In genomic region chr1:193590301-193590829, GRCm38 (mm10) we compare ENCODE assay signal across 18 mouse cellular contexts.
DNase-seq lines count a peak whose midpoint lies in the region; ATAC-seq and TF ChIP-seq lines count a peak whose summit lies in the region.
"Had no signal": no experiment of that assay in that cellular context is flagged by ENCODE, and none has a peak within 500 bp of the region (broad histone marks: within the 10 kb centered on the region; RNA-seq: fewer than 3 reads in every experiment).

No protein-coding gene starts in this region.

- ATAC-seq in midbrain, postnatal 0 days (ENCODE audit: low FRiP score): no peak
- ATAC-seq in embryonic facial prominence, embryonic 15.5 days (ENCODE audit: insufficient number of reproducible peaks, low FRiP score, low TSS enrichment, low read depth): peak; percentile 56; the same call in 1 of the 2 replicates
- 0 out of 2 replicates have a peak, but pooled peaks have one; percentile 44 for ATAC-seq in midbrain, embryonic 12.5 days (ENCODE audit: low FRiP score, low read depth)

- 16% methylated on average over 5 of the region's 5 CpGs for WGBS in midbrain, embryonic 10.5 days
- WGBS in midbrain, postnatal 0 days: 13% methylated on average over 5 of the region's 5 CpGs
- 15% methylated on average over 5 of the region's 5 CpGs for WGBS in embryonic facial prominence, embryonic 15.5 days
- WGBS in midbrain, embryonic 12.5 days: 12% methylated on average over 5 of the region's 5 CpGs
- WGBS in kidney, adult 2 months: 60% methylated on average over 5 of the region's 5 CpGs

- no peaks in the 10 kb centered on the region for H3K36me3 ChIP-seq in midbrain, embryonic 10.5 days
- H3K36me3 ChIP-seq in midbrain, postnatal 0 days (ENCODE audit: insufficient read depth, low read length): no peaks in the 10 kb centered on the region
- H3K36me3 ChIP-seq in embryonic facial prominence, embryonic 15.5 days: no peaks in the 10 kb centered on the region
- no peaks in the 10 kb centered on the region for H3K36me3 ChIP-seq in midbrain, embryonic 12.5 days
- no peaks in the 10 kb centered on the region for H3K36me3 ChIP-seq in kidney, adult 2 months (ENCODE audit: control insufficient read depth, insufficient read depth, low read length)
- H3K36me3 ChIP-seq: G1E; heart, embryonic 10.5 days had no signal

- peaks cover 3% of the 10 kb centered on the region; the same call in 1 of the 2 replicates for H3K27me3 ChIP-seq in midbrain, embryonic 10.5 days (ENCODE audit: low read depth, poor library complexity, severe bottlenecking)
- H3K27me3 ChIP-seq in midbrain, postnatal 0 days (ENCODE audit: insufficient read depth, low read length): no peaks in the 10 kb centered on the region
- H3K27me3 ChIP-seq in embryonic facial prominence, embryonic 15.5 days: no peaks in the 10 kb centered on the region
- no peaks in the 10 kb centered on the region for H3K27me3 ChIP-seq in midbrain, embryonic 12.5 days
- no peaks in the 10 kb centered on the region for H3K27me3 ChIP-seq in kidney, adult 2 months (replicated peaks; ENCODE audit: control insufficient read depth, insufficient read depth, low read length)

- H3K4me3 ChIP-seq in midbrain, embryonic 10.5 days: no peak overlapping the region
- no peak overlapping the region for H3K4me3 ChIP-seq in midbrain, postnatal 0 days (ENCODE audit: low read depth, low read length)
- H3K4me3 ChIP-seq in embryonic facial prominence, embryonic 15.5 days (replicated peaks): no peak overlapping the region
- H3K4me3 ChIP-seq in midbrain, embryonic 12.5 days: no peak overlapping the region
- no peak overlapping the region for H3K4me3 ChIP-seq in kidney, adult 2 months (ENCODE audit: insufficient read depth, low read depth, low read length)
- H3K4me3 ChIP-seq: heart, embryonic 10.5 days; myocyte had no signal

- H3K27ac ChIP-seq in midbrain, embryonic 10.5 days (replicated peaks): peak overlapping the region; percentile 38
- no peak overlapping the region for H3K27ac ChIP-seq in midbrain, postnatal 0 days (ENCODE audit: low read depth, low read length)
- 0 out of 2 replicates have a peak overlapping the region, but pooled peaks have one; percentile 19 for H3K27ac ChIP-seq in embryonic facial prominence, embryonic 15.5 days (replicated peaks)
- peak overlapping the region; percentile 65 for H3K27ac ChIP-seq in midbrain, embryonic 12.5 days (replicated peaks)
- H3K27ac ChIP-seq in kidney, adult 2 months (ENCODE audit: insufficient read depth, low read depth, low read length): no peak overlapping the region
- H3K27ac ChIP-seq: heart, embryonic 10.5 days; kidney, postnatal 0 days had no signal

- no peak for TF ChIP-seq CTCF in midbrain, postnatal 0 days (IDR thresholded peaks at IDR 0.05)
- TF ChIP-seq CTCF in kidney, adult 2 months (conservative IDR thresholded peaks at IDR 0.05; ENCODE audit: insufficient read depth, insufficient read length, low read depth, low read length): no peak

- DNase-seq in midbrain, embryonic 10.5 days (ENCODE audit: low spot score): no peak
- DNase-seq in midbrain, postnatal 0 days (ENCODE audit: low spot score): no peak
- DNase-seq in kidney, adult 2 months: no peak
- no peak for DNase-seq in liver
- DNase-seq in lung, postnatal 36 days: no peak
- DNase-seq: adrenal gland, postnatal 14 days; cerebellum, adult 9-11 months; gastrocnemius, postnatal 10 days; heart, postnatal 14 days; lung, embryonic 14.5 days; right cerebral cortex, postnatal 4 days; thymus, adult 2 months had no signal

- no peak overlapping the region for H3K4me2 ChIP-seq in midbrain, postnatal 0 days (ENCODE audit: low read depth, low read length, poor library complexity, severe bottlenecking)
- no peak overlapping the region for H3K4me2 ChIP-seq in embryonic facial prominence, embryonic 15.5 days (replicated peaks)
- no peak overlapping the region for H3K4me2 ChIP-seq in midbrain, embryonic 12.5 days (replicated peaks)
- H3K4me2 ChIP-seq: lung, embryonic 14.5 days had no signal

- peaks cover 35% of the 10 kb centered on the region for H3K4me1 ChIP-seq in midbrain, embryonic 10.5 days
- peaks cover 12% of the 10 kb centered on the region; the same call in 1 of the 2 replicates for H3K4me1 ChIP-seq in midbrain, postnatal 0 days (ENCODE audit: insufficient read depth, low read length)
- H3K4me1 ChIP-seq in embryonic facial prominence, embryonic 15.5 days: peaks cover 38% of the 10 kb centered on the region
- peaks cover 39% of the 10 kb centered on the region for H3K4me1 ChIP-seq in midbrain, embryonic 12.5 days
- no peaks in the 10 kb centered on the region for H3K4me1 ChIP-seq in kidney, adult 2 months (ENCODE audit: control insufficient read depth, insufficient read depth, low read length)

- no peak overlapping the region for H3K9ac ChIP-seq in midbrain, postnatal 0 days (replicated peaks; ENCODE audit: low read length, poor library complexity, severe bottlenecking)
- no peak overlapping the region for H3K9ac ChIP-seq in embryonic facial prominence, embryonic 15.5 days
- no peak overlapping the region for H3K9ac ChIP-seq in midbrain, embryonic 12.5 days (replicated peaks)
- H3K9ac ChIP-seq: lung, embryonic 14.5 days had no signal

- H3K9me3 ChIP-seq in midbrain, embryonic 10.5 days (replicated peaks): no peaks in the 10 kb centered on the region
- H3K9me3 ChIP-seq in midbrain, postnatal 0 days (ENCODE audit: low read length): no peaks in the 10 kb centered on the region
- no peaks in the 10 kb centered on the region for H3K9me3 ChIP-seq in embryonic facial prominence, embryonic 15.5 days (replicated peaks)
- H3K9me3 ChIP-seq in midbrain, embryonic 12.5 days: no peaks in the 10 kb centered on the region
- H3K9me3 ChIP-seq: G1E; heart, embryonic 10.5 days had no signal

- no peak for TF ChIP-seq POLR2A in kidney, adult 2 months (IDR thresholded peaks at IDR 0.05; ENCODE audit: low read depth, low read length)

Comparison
In these comparisons a context has a peak if more than half of its experiments do, and no peak if none do; other contexts are left out.
1. H3K27ac ChIP-seq: peak in midbrain, embryonic 10.5 days (single experiment), embryonic facial prominence, embryonic 15.5 days (single experiment) and midbrain, embryonic 12.5 days (single experiment); none in midbrain, postnatal 0 days (single experiment) and kidney, adult 2 months (single experiment).